Mouse (Mus musculus) telencephalon, adult 2 months (tissue): ENCODE data around the gene Tcf3.

Source experiments
- DNase-seq: peaks from one replicate; pipeline ENCODE4 v3.0.0-alpha.2; 2011; ENCODE audit warnings: low read depth, low spot score

The Tcf3 gene

GRCm38 (mm10) chr10:80406684-80407501 is 26.6 kb downstream of the Tcf3 start, which contains the start of gene Uqcr11:
Gene Uqcr11 (minus strand): TSS chr10:80406830.
- peak; percentile 91 for DNase-seq

GRCm38 (mm10) chr10:80405481-80406173 is 27.8 kb downstream of the Tcf3 start:
- DNase-seq = no peak

DNA sequence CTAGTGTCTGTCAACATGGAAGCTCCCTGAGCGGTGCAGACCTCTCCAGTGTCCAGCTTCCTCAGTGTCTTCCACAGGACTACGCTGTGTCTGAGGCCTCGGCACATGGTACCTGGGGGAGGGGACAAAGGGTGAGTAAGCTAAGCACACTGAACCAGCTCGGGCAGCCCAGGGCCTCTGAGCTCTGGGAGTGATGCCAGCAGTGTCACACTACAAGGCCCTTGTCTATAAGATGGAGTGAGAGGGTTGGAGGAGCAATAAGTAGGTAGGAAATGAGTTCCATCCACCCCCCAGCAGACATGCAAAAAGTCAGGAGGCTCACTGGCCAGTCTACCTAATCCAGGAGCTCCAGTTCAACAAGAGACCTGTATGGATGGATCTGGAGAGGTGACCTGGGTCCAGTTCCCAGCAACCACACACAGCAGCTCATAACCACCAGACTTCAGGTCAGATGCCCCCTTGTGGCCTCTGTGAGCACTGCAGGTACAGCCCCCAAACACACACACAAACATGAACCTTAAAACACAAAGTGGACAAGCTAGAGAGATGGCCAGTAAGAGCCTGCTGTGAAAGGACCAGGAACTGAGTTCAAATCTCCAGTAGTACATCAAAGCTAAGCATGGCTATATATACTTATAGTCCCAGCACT is 30.3 kb downstream of the Tcf3 start:
- no peak for DNase-seq

DNA sequence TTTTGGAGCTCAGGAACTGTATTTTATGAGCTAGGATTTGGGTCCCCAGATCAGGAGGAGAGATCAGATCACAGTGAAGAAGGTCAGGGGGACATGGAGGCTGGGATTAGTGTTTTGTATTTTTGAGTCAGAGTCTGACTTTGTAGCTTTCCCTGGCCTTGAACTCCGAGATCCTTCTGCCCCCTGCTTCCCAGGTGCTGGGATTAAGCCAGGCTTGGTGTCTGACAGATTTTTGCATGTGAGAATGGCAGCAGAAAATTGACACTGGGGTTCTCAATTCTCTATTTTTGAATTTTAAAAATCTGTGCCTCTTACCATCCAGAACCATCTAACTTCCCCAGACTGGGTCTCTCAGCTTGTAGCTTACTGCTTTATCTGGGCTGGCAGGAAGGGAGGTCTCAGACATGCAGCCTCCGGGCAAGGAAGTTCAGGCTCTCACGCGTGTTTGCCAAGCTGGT is 32.7 kb downstream of the Tcf3 start:
- DNase-seq = no peak

GRCm38 (mm10) chr10:80399973-80400703 is 33.3 kb downstream of the Tcf3 start:
- DNase-seq = peak; percentile 32

DNA sequence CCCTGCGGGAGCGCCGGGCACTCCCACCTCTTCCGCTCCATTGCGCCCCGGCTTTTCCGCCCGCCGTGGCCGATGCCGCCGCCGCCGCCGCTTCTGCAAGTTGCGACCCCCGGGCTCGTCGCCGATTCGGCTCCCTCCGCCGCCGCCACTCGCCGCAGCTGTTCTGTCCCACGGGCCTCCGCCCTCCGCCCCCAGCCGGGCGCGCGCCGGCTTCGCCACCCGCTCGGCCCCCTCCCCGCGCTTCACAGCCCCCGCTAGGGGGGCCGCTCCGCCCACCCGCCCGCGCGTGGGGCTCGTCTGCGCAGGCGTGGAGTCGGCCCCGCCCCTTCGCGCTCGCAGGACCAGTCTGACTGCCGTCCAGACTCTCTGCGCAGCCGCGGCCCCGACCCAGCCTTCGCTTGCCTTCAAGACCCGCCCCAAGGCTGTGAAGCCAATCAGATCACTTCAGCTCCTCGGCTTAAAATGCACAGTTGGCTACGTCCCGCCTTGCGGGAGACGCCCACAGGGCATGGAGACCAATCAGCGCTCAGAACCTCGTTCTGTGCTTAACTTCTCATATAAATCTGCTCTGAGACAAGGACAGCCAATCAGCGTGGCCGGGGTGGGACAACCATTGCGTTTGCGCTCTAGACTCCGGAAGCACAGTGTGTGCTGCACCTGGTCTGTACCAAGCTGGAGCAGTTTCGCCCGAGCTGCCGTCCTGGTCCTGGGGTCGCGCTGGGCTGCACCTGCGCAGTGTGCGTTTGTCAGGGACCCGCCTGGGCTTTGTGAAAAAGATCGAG is 34.1 kb downstream of the Tcf3 start, which contains the start of gene Mbd3:
Gene Mbd3 (minus strand): TSS at position 360 of the 782 bp plus-strand sequence.
- DNase-seq = peak; percentile 100

- DNase-seq = peak; percentile 95
Measured at GRCm38 (mm10) chr10:80398719-80399190, 34.7 kb downstream of the Tcf3 start.

DNA sequence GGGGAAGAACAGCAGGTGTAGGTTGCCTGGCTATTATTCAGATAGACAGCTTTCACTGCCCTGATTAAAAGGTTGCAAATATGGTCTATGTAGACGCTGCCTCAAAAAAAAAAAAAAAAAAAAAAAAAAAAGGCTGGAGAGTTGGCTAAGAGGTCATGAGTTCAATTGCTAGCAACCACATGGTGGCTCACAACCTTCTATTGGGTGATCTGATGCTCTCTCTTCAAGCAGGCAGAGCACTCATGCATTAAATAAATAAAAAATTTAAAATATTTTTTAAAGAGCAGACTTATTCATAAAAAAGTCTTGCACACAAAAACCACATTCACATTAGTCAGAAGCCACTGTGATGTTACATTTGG is 35.3 kb downstream of the Tcf3 start:
- DNase-seq = no peak

- no peak for DNase-seq
Measured at GRCm38 (mm10) chr10:80397524-80398173, 35.8 kb downstream of the Tcf3 start.

- DNase-seq = no peak
Measured at GRCm38 (mm10) chr10:80396822-80397523, 36.5 kb downstream of the Tcf3 start.

- DNase-seq = no peak
Measured at GRCm38 (mm10) chr10:80395025-80395627, 38.3 kb downstream of the Tcf3 start.

DNA sequence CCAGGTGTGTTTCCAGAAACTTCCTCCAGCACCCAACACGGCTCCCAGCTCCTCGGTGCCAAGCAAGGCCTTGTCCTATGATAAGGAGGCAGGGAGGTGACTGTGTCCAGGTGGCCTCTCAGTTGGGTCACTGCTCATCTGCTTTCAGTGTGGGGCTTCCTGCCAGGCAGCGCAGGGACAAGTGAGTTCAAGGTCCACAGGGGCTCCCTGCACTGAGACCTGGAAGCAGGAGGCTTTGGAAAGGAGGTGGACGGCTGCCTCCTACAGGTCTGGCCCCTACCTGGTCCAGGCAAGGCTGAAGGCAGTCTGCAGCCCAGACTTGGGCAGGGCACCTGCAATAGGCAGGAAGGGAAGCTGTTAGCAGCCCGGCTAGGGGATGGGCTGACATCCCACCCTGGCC is 40.8 kb downstream of the Tcf3 start:
- DNase-seq = no peak

GRCm38 (mm10) chr10:80390697-80391096 is 42.8 kb downstream of the Tcf3 start:
- no peak for DNase-seq

- no peak for DNase-seq
Measured at GRCm38 (mm10) chr10:80389185-80389708, 44.2 kb downstream of the Tcf3 start.

DNA sequence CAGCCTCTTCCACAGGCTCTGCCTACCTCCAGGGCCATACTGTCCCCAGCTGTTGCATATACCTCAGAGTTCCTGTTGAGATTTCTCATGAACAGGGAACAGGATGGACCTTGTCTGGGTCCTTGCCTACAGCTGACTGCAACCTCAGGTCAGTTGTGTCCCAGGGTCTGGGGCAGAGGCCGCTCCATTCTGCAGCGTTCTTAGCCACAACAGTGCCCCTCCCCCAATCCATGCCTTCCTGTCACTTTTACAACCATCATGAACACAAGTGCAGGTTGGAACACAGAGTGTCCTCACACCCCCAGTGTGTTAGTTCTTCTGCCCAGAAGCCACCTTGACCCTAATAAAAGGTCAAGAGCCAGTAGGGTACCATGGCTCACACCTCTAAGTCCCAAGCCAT is 44.7 kb downstream of the Tcf3 start:
- DNase-seq = no peak

GRCm38 (mm10) chr10:80387522-80387959 is 45.9 kb downstream of the Tcf3 start, which contains the start of gene Mex3d:
Gene Mex3d (minus strand): TSS chr10:80387659.
- no peak for DNase-seq

DNA sequence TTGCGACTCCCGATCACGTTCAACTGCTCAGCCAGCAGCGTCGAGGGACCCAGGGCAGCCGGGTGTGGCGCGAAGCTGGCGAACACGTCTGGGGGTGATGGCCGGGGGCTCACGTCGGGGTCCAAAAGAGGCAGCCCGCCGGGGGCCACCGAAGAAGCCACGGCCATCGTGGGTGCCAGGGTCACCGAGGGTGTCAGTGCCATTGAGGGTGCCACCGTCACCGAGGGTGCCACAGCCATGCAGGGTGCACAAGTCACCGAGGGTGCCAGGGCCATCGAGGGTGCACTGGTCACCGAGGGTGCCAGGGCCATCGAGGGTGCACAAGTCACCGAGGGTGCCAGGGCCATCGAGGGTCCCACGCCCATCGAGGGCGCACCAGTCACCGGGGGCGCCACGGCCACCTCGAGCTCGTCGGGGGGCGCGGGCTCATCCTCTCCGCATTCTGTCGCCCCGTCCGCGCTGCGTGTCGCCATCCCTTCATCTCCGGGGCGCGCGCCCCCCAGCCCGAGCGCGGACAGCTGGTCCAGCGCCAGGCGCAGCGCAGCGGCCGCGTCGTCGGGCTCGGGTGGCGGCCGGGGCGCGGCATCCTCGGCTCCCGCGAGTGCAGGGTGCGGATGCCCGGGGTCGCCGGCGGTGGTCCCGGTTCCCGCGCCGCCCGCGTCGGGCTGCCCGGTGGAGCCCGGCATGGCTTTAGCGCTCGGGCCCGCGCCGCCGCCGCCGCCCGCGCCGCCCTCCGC is 46.5 kb downstream of the Tcf3 start:
- DNase-seq = no peak
